Mouse (Mus musculus) layer of hippocampus, postnatal 14 days (tissue): ENCODE data around the gene Arhgef17. TPM values are rescaled to one million over a fixed set of nuclear protein-coding genes. Genes with fewer than 3 reads are reported as not detected.

Source experiments
- DNase-seq, 2 experiments: peaks; one replicate each; pipeline ENCODE4 v3.0.0; 2021 to 2022; ENCODE audit warnings: low spot score in 2 of 2, mixed read lengths in 1 of 2
- total RNA-seq, 2 experiments: library from RNA; stranded (reverse); gene quantifications; 2 replicates each; pipeline ENCODE4 v1.2.3; 2021

The Arhgef17 gene
- total RNA-seq, 2 experiments from 2014 or later = 113 to 117 TPM

- no peak for DNase-seq
Observed at GRCm38 (mm10) chr7:100917751-100918150, 14.2 kb downstream of the Arhgef17 start.

- DNase-seq = no peak
Observed at GRCm38 (mm10) chr7:100916526-100916925, 15.4 kb downstream of the Arhgef17 start.

- no peak for DNase-seq
Observed at GRCm38 (mm10) chr7:100915204-100915603, 16.7 kb downstream of the Arhgef17 start.

GRCm38 (mm10) chr7:100911791-100912190 lies 20.1 kb downstream of the Arhgef17 start:
- no peak for DNase-seq

- DNase-seq = no peak
Observed at GRCm38 (mm10) chr7:100911246-100911770, 20.6 kb downstream of the Arhgef17 start.

- DNase-seq = no peak
Observed at GRCm38 (mm10) chr7:100908567-100908966, 23.3 kb downstream of the Arhgef17 start.

GRCm38 (mm10) chr7:100908061-100908460 lies 23.8 kb downstream of the Arhgef17 start:
- DNase-seq = no peak

GRCm38 (mm10) chr7:100907231-100907630 lies 24.7 kb downstream of the Arhgef17 start:
- peak; percentile 83 to 88 for DNase-seq

GRCm38 (mm10) chr7:100906029-100906789 lies 25.7 kb downstream of the Arhgef17 start:
- no peak for DNase-seq

GRCm38 (mm10) chr7:100905037-100905436 lies 26.9 kb downstream of the Arhgef17 start:
- DNase-seq = no peak

- DNase-seq = no peak
Observed at GRCm38 (mm10) chr7:100904612-100905011, 27.3 kb downstream of the Arhgef17 start.

GRCm38 (mm10) chr7:100902451-100903137 lies 29.3 kb downstream of the Arhgef17 start:
- no peak for DNase-seq

GRCm38 (mm10) chr7:100897828-100898227 lies 34.1 kb downstream of the Arhgef17 start:
- DNase-seq = no peak

- no peak for DNase-seq
Observed at GRCm38 (mm10) chr7:100894833-100895226, 37.1 kb downstream of the Arhgef17 start.

GRCm38 (mm10) chr7:100894057-100894832 lies 37.7 kb downstream of the Arhgef17 start:
- DNase-seq = peak; percentile 48 to 66

GRCm38 (mm10) chr7:100893249-100894056 lies 38.5 kb downstream of the Arhgef17 start:
- peak in 1 of 2 experiments; percentile 45 for DNase-seq

GRCm38 (mm10) chr7:100886535-100886934 lies 45.4 kb downstream of the Arhgef17 start:
- DNase-seq = peak; percentile 59 to 68

GRCm38 (mm10) chr7:100884460-100884859 lies 47.4 kb downstream of the Arhgef17 start:
- DNase-seq = no peak

- no peak for DNase-seq
Observed at GRCm38 (mm10) chr7:100881950-100882349, 50.0 kb downstream of the Arhgef17 start.

- no peak for DNase-seq
Observed at GRCm38 (mm10) chr7:100881531-100881930, 50.4 kb downstream of the Arhgef17 start.

GRCm38 (mm10) chr7:100879595-100879994 lies 52.3 kb downstream of the Arhgef17 start:
- no peak for DNase-seq
